Mouse (Mus musculus) lung, adult 2 months (tissue): ENCODE measurements around the gene Capn15.

Experiments
- CTCF ChIP-seq: fragments of 200-500 bp; IDR thresholded peaks from 2 replicates; pipeline ENCODE4 v1.5.1; 2011; ENCODE audit warnings: mild to moderate bottlenecking, low read length, control low read depth; ENCODE audit not compliant: insufficient read depth
- POLR2A ChIP-seq: fragments of 200-500 bp; IDR thresholded peaks from 2 replicates; pipeline ENCODE4 v1.6.1; 2011; ENCODE audit warnings: low read depth, mild to moderate bottlenecking, control low read depth, low read length, borderline replicate concordance; ENCODE audit errors: extremely low read depth

GRCm38 (mm10) chr17:25985306-25986294 is at the start of gene Capn15:
- TF ChIP-seq POLR2A (peak; percentile 50; the same call in 1 of the 2 replicates), CTCF (no peak)
